Mouse (Mus musculus) E14TG2a.4 (cell line): Measurements from ENCODE around the gene Ppp4r2.

Experiments
- CTCF ChIP-seq: conservative IDR thresholded peaks from 2 replicates; pipeline ENCODE4 v1.5.1; 2014; ENCODE audit warnings: low read length
- NANOG ChIP-seq: IDR thresholded peaks from 2 replicates; pipeline ENCODE4 v1.6.1; 2014; ENCODE audit warnings: borderline replicate concordance, low read length, mixed read lengths

GRCm38 (mm10) chr6:100807187-100807586, 26.2 kb upstream of the Ppp4r2 start:
- TF ChIP-seq CTCF: no peak
- no peak for TF ChIP-seq NANOG
